Mouse (Mus musculus): ENCODE results near the gene Egflam. TPM values are rescaled to one million over a fixed set of nuclear protein-coding genes. Genes with fewer than 3 reads are reported as not detected.

Gene Egflam
- polyA plus RNA-seq, 1 experiment from 2014 or later = 15.3 TPM

- peaks cover 37% of the 10 kb centered on the region for H3K36me3 ChIP-seq (ENCODE audit: control insufficient read depth, insufficient read depth, low read length)
- 83% methylated on average over 22 of the region's 22 CpGs for WGBS
Observed at GRCm38 (mm10) chr15:7189678-7190454, 208.3 kb downstream of the Egflam start.

GRCm38 (mm10) chr15:7187682-7188081 is 210.5 kb downstream of the Egflam start:
- no peaks in the 10 kb centered on the region for H3K27me3 ChIP-seq (ENCODE audit: control insufficient read depth, insufficient read depth, low read length)
- H3K9ac ChIP-seq (ENCODE audit: low read depth, low read length) = no peak overlapping the region
- 88% methylated on average over 6 of the region's 6 CpGs for WGBS
- no peaks in the 10 kb centered on the region for H3K4me1 ChIP-seq (ENCODE audit: control insufficient read depth, insufficient read depth, low read length)
- no peak overlapping the region for H3K27ac ChIP-seq (ENCODE audit: low read depth, low read length)
- no peaks in the 10 kb centered on the region for H3K9me3 ChIP-seq (ENCODE audit: control insufficient read depth, low read length)
- no peak overlapping the region for H3K4me2 ChIP-seq (replicated peaks; ENCODE audit: low read depth, low read length)
- ATAC-seq (ENCODE audit: low FRiP score, low TSS enrichment) = no peak
- H3K36me3 ChIP-seq (ENCODE audit: control insufficient read depth, insufficient read depth, low read length) = peaks cover 47% of the 10 kb centered on the region
- no peak overlapping the region for H3K4me3 ChIP-seq (ENCODE audit: low read length)

More at GRCm38 (mm10) chr15:7189678-7190454, 208.3 kb downstream of the Egflam start:
- Histone ChIP-seq H3K4me2 (replicated peaks; ENCODE audit: low read depth, low read length) (no peak overlapping the region), H3K27ac (ENCODE audit: low read depth, low read length) (no peak overlapping the region), H3K9ac (ENCODE audit: low read depth, low read length) (no peak overlapping the region), H3K27me3 (ENCODE audit: control insufficient read depth, insufficient read depth, low read length) (no peaks in the 10 kb centered on the region), H3K4me3 (ENCODE audit: low read length) (no peak overlapping the region), H3K4me1 (ENCODE audit: control insufficient read depth, insufficient read depth, low read length) (no peaks in the 10 kb centered on the region), H3K9me3 (ENCODE audit: control insufficient read depth, low read length) (no peaks in the 10 kb centered on the region)
- ATAC-seq (ENCODE audit: low FRiP score, low TSS enrichment) = no peak

- Histone ChIP-seq H3K9me3 (ENCODE audit: control insufficient read depth, low read length) (no peaks in the 10 kb centered on the region), H3K36me3 (ENCODE audit: control insufficient read depth, insufficient read depth, low read length) (peaks cover 54% of the 10 kb centered on the region), H3K4me3 (ENCODE audit: low read length) (no peak overlapping the region), H3K27me3 (ENCODE audit: control insufficient read depth, insufficient read depth, low read length) (no peaks in the 10 kb centered on the region), H3K4me2 (replicated peaks; ENCODE audit: low read depth, low read length) (no peak overlapping the region), H3K27ac (ENCODE audit: low read depth, low read length) (no peak overlapping the region), H3K4me1 (ENCODE audit: control insufficient read depth, insufficient read depth, low read length) (no peaks in the 10 kb centered on the region), H3K9ac (ENCODE audit: low read depth, low read length) (no peak overlapping the region)
- ATAC-seq (ENCODE audit: low FRiP score, low TSS enrichment) = no peak
- whole genome bisulfite sequencing = 64% methylated on average over 6 of the region's 6 CpGs
Observed at GRCm38 (mm10) chr15:7180576-7180975, 217.6 kb downstream of the Egflam start.

- Histone ChIP-seq H3K27ac (ENCODE audit: low read depth, low read length) (no peak overlapping the region), H3K9me3 (ENCODE audit: control insufficient read depth, low read length) (no peaks in the 10 kb centered on the region), H3K9ac (ENCODE audit: low read depth, low read length) (no peak overlapping the region), H3K4me1 (ENCODE audit: control insufficient read depth, insufficient read depth, low read length) (no peaks in the 10 kb centered on the region), H3K4me3 (ENCODE audit: low read length) (no peak overlapping the region), H3K36me3 (ENCODE audit: control insufficient read depth, insufficient read depth, low read length) (peaks cover 54% of the 10 kb centered on the region), H3K27me3 (ENCODE audit: control insufficient read depth, insufficient read depth, low read length) (no peaks in the 10 kb centered on the region), H3K4me2 (replicated peaks; ENCODE audit: low read depth, low read length) (no peak overlapping the region)
- 88% methylated on average over 8 of the region's 8 CpGs for WGBS
- no peak for ATAC-seq (ENCODE audit: low FRiP score, low TSS enrichment)
Observed at GRCm38 (mm10) chr15:7173776-7174175, 224.4 kb downstream of the Egflam start.

- no peak overlapping the region for H3K27ac ChIP-seq (ENCODE audit: low read depth, low read length)
- no peaks in the 10 kb centered on the region for H3K9me3 ChIP-seq (ENCODE audit: control insufficient read depth, low read length)
- WGBS = 61% methylated on average over 7 of the region's 7 CpGs
- H3K4me3 ChIP-seq (ENCODE audit: low read length) = no peak overlapping the region
- no peaks in the 10 kb centered on the region for H3K4me1 ChIP-seq (ENCODE audit: control insufficient read depth, insufficient read depth, low read length)
- ATAC-seq (ENCODE audit: low FRiP score, low TSS enrichment) = no peak
- no peak overlapping the region for H3K9ac ChIP-seq (ENCODE audit: low read depth, low read length)
- peaks cover 54% of the 10 kb centered on the region for H3K36me3 ChIP-seq (ENCODE audit: control insufficient read depth, insufficient read depth, low read length)
- no peak overlapping the region for H3K4me2 ChIP-seq (replicated peaks; ENCODE audit: low read depth, low read length)
- no peaks in the 10 kb centered on the region for H3K27me3 ChIP-seq (ENCODE audit: control insufficient read depth, insufficient read depth, low read length)
Observed at GRCm38 (mm10) chr15:7173346-7173745, 224.8 kb downstream of the Egflam start.

- Histone ChIP-seq H3K9me3 (ENCODE audit: control insufficient read depth, low read length) (no peaks in the 10 kb centered on the region), H3K27me3 (ENCODE audit: control insufficient read depth, insufficient read depth, low read length) (no peaks in the 10 kb centered on the region), H3K4me3 (ENCODE audit: low read length) (no peak overlapping the region), H3K4me2 (replicated peaks; ENCODE audit: low read depth, low read length) (no peak overlapping the region), H3K36me3 (ENCODE audit: control insufficient read depth, insufficient read depth, low read length) (peaks cover 49% of the 10 kb centered on the region), H3K27ac (ENCODE audit: low read depth, low read length) (no peak overlapping the region), H3K4me1 (ENCODE audit: control insufficient read depth, insufficient read depth, low read length) (peaks cover 2% of the 10 kb centered on the region; the same call in 1 of the 2 replicates), H3K9ac (ENCODE audit: low read depth, low read length) (no peak overlapping the region)
- ATAC-seq (ENCODE audit: low FRiP score, low TSS enrichment) = no peak
- 72% methylated on average over 2 of the region's 2 CpGs for WGBS
Observed at GRCm38 (mm10) chr15:7172875-7173274, 225.3 kb downstream of the Egflam start.

- H3K9me3 ChIP-seq (ENCODE audit: control insufficient read depth, low read length) = no peaks in the 10 kb centered on the region
- H3K36me3 ChIP-seq (ENCODE audit: control insufficient read depth, insufficient read depth, low read length) = peaks cover 29% of the 10 kb centered on the region
- ATAC-seq (ENCODE audit: low FRiP score, low TSS enrichment) = peak; percentile 51; the same call in 1 of the 2 replicates
- WGBS = 30% methylated on average over 11 of the region's 11 CpGs
- no peaks in the 10 kb centered on the region for H3K27me3 ChIP-seq (ENCODE audit: control insufficient read depth, insufficient read depth, low read length)
- H3K4me2 ChIP-seq (replicated peaks; ENCODE audit: low read depth, low read length) = no peak overlapping the region
- H3K4me3 ChIP-seq (ENCODE audit: low read length) = no peak overlapping the region
- no peak overlapping the region for H3K9ac ChIP-seq (ENCODE audit: low read depth, low read length)
- H3K27ac ChIP-seq (ENCODE audit: low read depth, low read length) = 0 out of 2 replicates have a peak overlapping the region, but pooled peaks have one; percentile 37
- peaks cover 18% of the 10 kb centered on the region; the same call in 1 of the 2 replicates for H3K4me1 ChIP-seq (ENCODE audit: control insufficient read depth, insufficient read depth, low read length)
Observed at GRCm38 (mm10) chr15:7167906-7168532, 230.2 kb downstream of the Egflam start.

GRCm38 (mm10) chr15:7167238-7167905 is 230.8 kb downstream of the Egflam start:
- no peak overlapping the region for H3K4me2 ChIP-seq (replicated peaks; ENCODE audit: low read depth, low read length)
- H3K36me3 ChIP-seq (ENCODE audit: control insufficient read depth, insufficient read depth, low read length) = peaks cover 27% of the 10 kb centered on the region
- H3K9ac ChIP-seq (ENCODE audit: low read depth, low read length) = no peak overlapping the region
- peaks cover 18% of the 10 kb centered on the region; the same call in 1 of the 2 replicates for H3K4me1 ChIP-seq (ENCODE audit: control insufficient read depth, insufficient read depth, low read length)
- no peak overlapping the region for H3K27ac ChIP-seq (ENCODE audit: low read depth, low read length)
- WGBS = 58% methylated on average over 10 of the region's 10 CpGs
- H3K4me3 ChIP-seq (ENCODE audit: low read length) = no peak overlapping the region
- H3K27me3 ChIP-seq (ENCODE audit: control insufficient read depth, insufficient read depth, low read length) = no peaks in the 10 kb centered on the region
- ATAC-seq (ENCODE audit: low FRiP score, low TSS enrichment) = peak; percentile 72; the same call in 1 of the 2 replicates
- no peaks in the 10 kb centered on the region for H3K9me3 ChIP-seq (ENCODE audit: control insufficient read depth, low read length)

Measured in kidney, embryonic 14.5 days (tissue).